Mouse (Mus musculus) liver, embryonic 11.5 days (tissue): ENCODE data around the gene Slx1b. TPM values are rescaled to one million over a fixed set of nuclear protein-coding genes. Genes with fewer than 3 reads are reported as not detected.

ENCODE experiments used
- ATAC-seq: fragments of 200-750 bp; cut with Nextera tagmentation; replicated peaks from 2 replicates; pipeline ENCODE4 v1.8.0; 2017; ENCODE audit warnings: moderate number of reproducible peaks, mild to moderate bottlenecking, moderate TSS enrichment, moderate library complexity; ENCODE audit not compliant: low FRiP score
- DNase-seq: peaks from one replicate; pipeline ENCODE4 v3.0.0-alpha.2; 2017; ENCODE audit warnings: low spot score
- H3K27ac ChIP-seq: fragments of 300-500 bp; sonication (generic); 2 replicates; pipeline ENCODE4 v1.5.1; 2014; ENCODE audit warnings: mild to moderate bottlenecking, low read depth, low read length, control low read depth
- H3K27me3 ChIP-seq: fragments of 300-500 bp; sonication (generic); replicated peaks from 2 replicates; pipeline ENCODE4 v1.6.1; 2014; ENCODE audit warnings: low read length, mixed read lengths; ENCODE audit not compliant: control insufficient read depth, insufficient read depth
- H3K36me3 ChIP-seq: fragments of 300-500 bp; sonication (generic); 2 replicates; pipeline ENCODE4 v1.6.1; 2014; ENCODE audit warnings: mild to moderate bottlenecking, low read length, moderate library complexity, mixed read lengths; ENCODE audit not compliant: control insufficient read depth, insufficient read depth
- H3K4me1 ChIP-seq: fragments of 300-500 bp; sonication (generic); replicated peaks from 2 replicates; pipeline ENCODE4 v1.6.1; 2014; ENCODE audit warnings: low read length, mixed read lengths; ENCODE audit not compliant: control insufficient read depth, insufficient read depth
- H3K4me2 ChIP-seq: fragments of 300-500 bp; sonication (generic); 2 replicates; pipeline ENCODE4 v1.6.1; 2014; ENCODE audit warnings: mild to moderate bottlenecking, control low read depth, moderate library complexity
- H3K4me3 ChIP-seq: fragments of 300-500 bp; sonication (generic); 2 replicates; pipeline ENCODE4 v1.5.1; 2014; ENCODE audit warnings: low read depth, low read length, control low read depth
- H3K9ac ChIP-seq: fragments of 300-500 bp; sonication (generic); 2 replicates; pipeline ENCODE4 v1.6.1; 2014; ENCODE audit warnings: low read depth, low read length, control low read depth
- H3K9me3 ChIP-seq: fragments of 300-500 bp; sonication (generic); 2 replicates; pipeline ENCODE4 v1.6.1; 2016; ENCODE audit warnings: low read length, inconsistent platforms, mixed read lengths; ENCODE audit not compliant: control insufficient read depth
- WGBS: fragments of 180-500 bp; shearing (Covaris S2); extraction: QIAGEN DNeasy Blood & Tissue Kit; methylation state at CpG from one replicate; pipeline ENCODE4 v1.1.7; 2014; 5-methylcytosine and 5-hydroxymethylcytosine counted together
- polyA plus RNA-seq: library from polyadenylated mRNA; unstranded; fragments of >200 nt; fragmentation: Nextera tagmentation; extraction: Ambion mirVana; gene quantifications from 2 replicates; pipeline ENCODE4 v1.2.1, GENCODE M21; 2014

Slx1b gene
- polyA plus RNA-seq, 1 experiment from 2014 or later = 6.6 TPM

DNA sequence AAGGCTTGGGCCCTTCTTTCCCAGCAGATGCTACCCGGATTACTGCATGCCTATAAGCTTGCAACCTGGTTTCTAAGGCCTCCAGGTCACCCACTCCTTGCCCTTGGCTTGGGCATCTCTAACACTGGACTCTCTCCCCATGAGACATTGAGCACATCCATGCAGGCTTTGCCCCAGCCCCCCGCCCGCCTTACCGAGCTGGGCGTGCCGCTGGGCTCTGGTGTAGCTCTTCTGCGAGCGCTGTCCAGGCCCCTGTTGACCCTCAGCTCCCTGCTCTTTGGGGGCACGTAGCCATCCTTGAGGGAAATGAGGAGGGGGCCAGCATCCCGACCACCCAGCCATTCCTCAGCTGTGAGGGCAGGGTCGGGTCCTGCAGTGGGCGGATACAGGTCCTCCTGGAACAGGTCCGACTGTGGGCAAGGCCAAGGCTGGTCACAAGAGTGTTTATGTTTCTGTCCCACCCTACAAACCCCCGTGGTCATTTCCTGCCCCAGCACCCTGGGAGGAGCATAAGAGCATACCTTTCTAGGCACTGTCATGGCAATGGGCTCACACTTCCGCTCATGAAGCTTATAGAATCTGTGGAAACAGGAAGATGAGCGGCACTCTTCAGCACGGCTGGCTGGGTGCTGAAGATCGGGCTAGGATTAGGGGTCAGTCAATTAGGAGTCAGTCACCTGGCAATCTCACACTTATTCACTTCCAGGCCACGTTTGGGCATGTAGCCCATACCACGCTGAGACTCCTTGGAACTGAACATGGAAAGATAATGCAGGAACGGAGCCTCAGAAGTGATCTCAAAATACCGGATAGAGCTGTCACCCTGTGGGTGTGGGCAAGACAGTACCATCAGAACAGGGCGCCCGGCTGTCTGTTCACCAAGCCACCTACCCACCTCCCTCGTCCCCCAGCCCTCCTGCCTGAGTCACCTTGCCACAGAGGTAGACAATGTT, 4.8 kb upstream of the Slx1b start:
- H3K27me3 ChIP-seq = peaks cover 6% of the 10 kb centered on the region; the same call in 1 of the 2 replicates
- H3K4me2 ChIP-seq = no peak overlapping the region
- peaks cover 18% of the 10 kb centered on the region for H3K4me1 ChIP-seq
- no peak overlapping the region; the same call in 1 of the 2 replicates for H3K27ac ChIP-seq
- H3K4me3 ChIP-seq = no peak overlapping the region
- 79% methylated on average over 25 of the region's 25 CpGs for WGBS
- no peak overlapping the region for H3K9ac ChIP-seq
- ATAC-seq (no peak), DNase-seq (no peak)
- H3K9me3 ChIP-seq = no peaks in the 10 kb centered on the region
- H3K36me3 ChIP-seq = peaks cover 5% of the 10 kb centered on the region

- Histone ChIP-seq H3K27ac (no peak overlapping the region), H3K4me3 (peak overlapping the region; percentile 91; the same call in 1 of the 2 replicates), H3K4me1 (peaks cover 16% of the 10 kb centered on the region), H3K9me3 (no peaks in the 10 kb centered on the region), H3K9ac (no peak overlapping the region), H3K36me3 (peaks cover 5% of the 10 kb centered on the region), H3K27me3 (no peaks in the 10 kb centered on the region), H3K4me2 (no peak overlapping the region)
- ATAC-seq = no peak
- DNase-seq = no peak
- 88% methylated on average over 8 of the region's 8 CpGs for WGBS
Measured at GRCm38 (mm10) chr7:126697838-126698237, 2.3 kb upstream of the Slx1b start.

DNA sequence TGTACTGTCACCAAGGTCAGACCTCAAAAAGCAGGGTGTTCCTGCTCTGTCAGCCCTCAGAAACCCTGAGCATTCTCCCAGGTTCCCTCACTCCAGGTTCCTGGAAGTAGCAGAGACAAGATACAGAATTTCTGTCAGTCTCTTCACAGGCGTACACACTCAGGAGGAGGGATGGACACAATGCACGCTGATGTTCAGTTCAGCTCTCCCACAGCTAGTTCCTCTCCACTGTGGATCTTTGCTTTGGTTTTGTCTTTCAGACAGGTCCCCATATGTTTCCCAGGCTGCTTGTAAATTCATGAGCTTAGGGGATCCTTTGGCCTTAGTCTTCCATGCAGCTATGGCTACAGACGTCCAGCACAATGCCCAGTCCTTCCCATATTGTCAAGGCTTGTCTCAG, 1.3 kb upstream of the Slx1b start:
- WGBS = 75% methylated on average over 3 of the region's 3 CpGs
- H3K4me1 ChIP-seq = peaks cover 16% of the 10 kb centered on the region
- H3K9ac ChIP-seq = peak overlapping the region; percentile 91
- H3K36me3 ChIP-seq = peaks cover 10% of the 10 kb centered on the region
- peak overlapping the region; percentile 95 for H3K4me2 ChIP-seq
- no peaks in the 10 kb centered on the region for H3K27me3 ChIP-seq
- no peaks in the 10 kb centered on the region for H3K9me3 ChIP-seq
- no peak for ATAC-seq
- DNase-seq = no peak
- H3K27ac ChIP-seq = no peak overlapping the region
- peak overlapping the region; percentile 91 for H3K4me3 ChIP-seq

DNA sequence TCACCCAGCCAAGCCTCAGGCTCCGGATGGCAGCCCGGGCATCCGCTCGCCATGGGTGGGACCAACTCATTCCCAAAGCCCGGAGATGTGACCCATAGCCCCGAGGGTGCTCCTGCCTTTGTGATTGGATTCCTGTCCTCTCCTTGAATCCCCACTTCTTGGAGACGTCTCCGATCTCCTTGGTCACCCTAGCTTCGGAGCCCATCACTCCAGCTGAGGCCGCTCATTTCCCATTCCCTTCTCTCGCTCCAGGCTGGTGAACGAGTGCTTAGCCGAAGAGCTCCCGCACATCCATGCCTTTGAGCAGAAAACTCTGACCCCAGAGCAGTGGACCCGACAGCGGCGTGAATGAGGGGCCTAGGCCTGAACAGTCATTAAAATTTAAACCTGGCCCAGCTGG, 719 bp upstream of the Slx1b start:
- Histone ChIP-seq H3K4me3 (peak overlapping the region; percentile 91), H3K27me3 (no peaks in the 10 kb centered on the region), H3K4me2 (peak overlapping the region; percentile 95), H3K27ac (peak overlapping the region; percentile 95; the same call in 1 of the 2 replicates), H3K9ac (peak overlapping the region; percentile 91), H3K36me3 (peaks cover 13% of the 10 kb centered on the region), H3K4me1 (peaks cover 16% of the 10 kb centered on the region), H3K9me3 (no peaks in the 10 kb centered on the region)
- DNase-seq = no peak
- no peak for ATAC-seq
- 4% methylated on average over 17 of the region's 17 CpGs for WGBS

GRCm38 (mm10) chr7:126695210-126695611, 373 bp downstream of the Slx1b start, which contains the start of gene Bola2:
Gene Bola2 (plus strand): TSS chr7:126695401.
- Histone ChIP-seq H3K27ac (peak within 1 kb of the TSS; percentile 95), H3K9me3 (no peaks in the 10 kb centered on the region), H3K4me2 (peak within 1 kb of the TSS; percentile 95), H3K4me3 (peak within 1 kb of the TSS; percentile 91), H3K27me3 (no peaks in the 10 kb centered on the region), H3K36me3 (peaks cover 15% of the 10 kb centered on the region), H3K9ac (peak within 1 kb of the TSS; percentile 91), H3K4me1 (peaks cover 13% of the 10 kb centered on the region)
- no peak for DNase-seq
- WGBS = under 1% methylated on average over 31 of the region's 31 CpGs
- ATAC-seq = peak; percentile 77

- WGBS = 59% methylated on average over 10 of the region's 10 CpGs
- Histone ChIP-seq H3K9me3 (no peaks in the 10 kb centered on the region), H3K36me3 (peaks cover 11% of the 10 kb centered on the region; the same call in 1 of the 2 replicates), H3K27ac (no peak overlapping the region), H3K4me3 (peak overlapping the region; percentile 91), H3K27me3 (no peaks in the 10 kb centered on the region), H3K4me1 (peaks cover 13% of the 10 kb centered on the region), H3K4me2 (peak overlapping the region; percentile 95), H3K9ac (peak overlapping the region; percentile 21; the same call in 1 of the 2 replicates)
- DNase-seq (no peak), ATAC-seq (no peak)
Measured at GRCm38 (mm10) chr7:126694441-126695051, 1.0 kb downstream of the Slx1b start.

- WGBS = 79% methylated on average over 7 of the region's 7 CpGs
- H3K9ac ChIP-seq = 0 out of 2 replicates have a peak overlapping the region, but pooled peaks have one; percentile 14
- H3K36me3 ChIP-seq = peaks cover 11% of the 10 kb centered on the region; the same call in 1 of the 2 replicates
- no peak overlapping the region for H3K27ac ChIP-seq
- no peaks in the 10 kb centered on the region for H3K27me3 ChIP-seq
- no peak overlapping the region for H3K4me2 ChIP-seq
- H3K4me3 ChIP-seq = no peak overlapping the region
- H3K9me3 ChIP-seq = no peaks in the 10 kb centered on the region
- ATAC-seq (no peak), DNase-seq (no peak)
- peaks cover 13% of the 10 kb centered on the region for H3K4me1 ChIP-seq
Measured at GRCm38 (mm10) chr7:126693781-126694180, 1.8 kb downstream of the Slx1b start.

DNA sequence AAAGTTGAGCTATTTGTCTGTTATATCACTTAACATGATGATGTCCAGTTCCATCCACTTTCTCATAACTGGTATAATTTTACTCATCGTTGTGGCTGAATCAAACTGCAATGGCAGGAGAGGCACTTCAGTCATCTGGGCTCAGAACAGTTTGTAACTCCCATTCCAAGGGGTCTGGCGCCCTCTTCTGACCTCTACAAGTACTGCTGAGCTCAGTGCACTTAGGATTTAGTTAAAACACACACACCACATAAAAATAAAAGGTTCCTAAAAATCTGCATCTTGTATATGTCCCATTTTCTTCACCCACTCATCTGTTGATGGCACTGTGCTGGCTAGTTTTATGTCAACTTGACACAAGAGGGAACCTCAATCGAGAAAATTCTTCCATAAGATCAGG, 2.3 kb downstream of the Slx1b start:
- Histone ChIP-seq H3K9me3 (no peaks in the 10 kb centered on the region), H3K4me2 (no peak overlapping the region), H3K36me3 (peaks cover 11% of the 10 kb centered on the region; the same call in 1 of the 2 replicates), H3K4me1 (peaks cover 13% of the 10 kb centered on the region), H3K9ac (0 out of 2 replicates have a peak overlapping the region, but pooled peaks have one; percentile 14), H3K27ac (no peak overlapping the region), H3K4me3 (no peak overlapping the region), H3K27me3 (no peaks in the 10 kb centered on the region)
- ATAC-seq = no peak
- 30% methylated on average over 3 of the region's 3 CpGs for WGBS
- no peak for DNase-seq
